Mouse (Mus musculus) adrenal gland, adult 2 months (tissue): ENCODE data around the gene Elmod3. TPM values are rescaled to one million over a fixed set of nuclear protein-coding genes. Genes with fewer than 3 reads are reported as not detected.
A peak's percentile ranks its signal among the peaks of the same experiment; 100 is the strongest.

Experiments used
- DNase-seq: peaks from one replicate; pipeline ENCODE4 v3.0.0; 2021
- long read RNA-seq: library from polyadenylated mRNA; stranded (forward); transcript quantifications from one replicate; pipeline ENCODE4 v2.0.0, GENCODE M21; 2021
- polyA plus RNA-seq: library from polyadenylated mRNA; depleted of rRNA; stranded (reverse); fragments of >200 nt; gene quantifications from 2 replicates; pipeline ENCODE4 v1.2.3, GENCODE M21; 2012; rRNA removed
- total RNA-seq, 2 experiments: library from RNA; stranded (reverse); gene quantifications; 2 replicates each; pipeline ENCODE4 v1.2.3; 2021

The Elmod3 gene
- 10 to 100 TPM; 12.9 to 25.6 TPM for total RNA-seq
- 25.5 and 29.3 TPM in 2 replicates for polyA plus RNA-seq
- long read RNA-seq, transcript Elmod3-201 (12 exons, 2,122 nt) = major isoform, 11 of 16 reads
- long read RNA-seq, partial matches to known transcripts = 2 of 16 reads
- long read RNA-seq, other reads (novel, unspliced or antisense) = 2 of 16 reads

DNA sequence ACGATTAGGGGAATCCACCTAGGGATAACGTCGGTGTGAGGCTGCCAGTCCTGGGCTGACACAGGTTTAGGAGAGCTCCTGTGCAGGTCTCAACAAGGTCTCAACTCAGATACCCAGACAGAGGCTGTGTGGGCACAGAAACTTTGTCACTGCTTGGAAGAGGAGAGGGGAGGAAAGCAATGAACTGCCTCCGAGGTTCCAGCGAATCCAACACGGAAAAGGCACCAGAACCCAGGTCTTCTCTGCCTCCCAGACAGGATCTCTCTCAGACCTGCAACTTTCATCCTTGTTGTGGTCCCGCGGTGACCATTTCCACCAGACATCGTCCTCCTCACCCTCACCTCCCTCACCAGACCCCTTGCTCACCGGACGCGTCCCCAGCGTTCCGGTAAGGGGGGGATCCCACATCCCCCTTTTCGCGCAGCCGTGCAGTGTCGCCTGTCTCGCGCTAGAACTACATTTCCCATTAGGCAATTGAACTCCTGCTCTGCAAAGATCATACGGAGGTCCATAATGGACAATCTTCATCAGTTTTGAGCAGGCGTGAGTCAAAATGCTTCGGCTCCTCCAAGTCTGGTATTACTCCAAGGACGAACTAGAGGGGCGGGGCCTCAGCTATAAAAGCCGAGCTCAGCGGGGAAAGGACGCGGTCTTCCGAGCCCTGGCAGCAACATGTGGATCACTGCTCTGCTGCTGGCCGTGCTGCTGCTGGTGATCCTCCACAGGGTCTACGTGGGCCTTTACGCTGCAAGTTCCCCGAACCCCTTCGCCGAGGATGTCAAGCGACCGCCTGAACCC lies at the start of gene Elmod3, which contains the start of gene Retsat:
Elmod3 (minus strand) TSS at position 458 of the 798 bp plus-strand sequence.
Retsat (plus strand) TSS at position 520 of the 798 bp plus-strand sequence.
- DNase-seq = peak; percentile 97

DNA sequence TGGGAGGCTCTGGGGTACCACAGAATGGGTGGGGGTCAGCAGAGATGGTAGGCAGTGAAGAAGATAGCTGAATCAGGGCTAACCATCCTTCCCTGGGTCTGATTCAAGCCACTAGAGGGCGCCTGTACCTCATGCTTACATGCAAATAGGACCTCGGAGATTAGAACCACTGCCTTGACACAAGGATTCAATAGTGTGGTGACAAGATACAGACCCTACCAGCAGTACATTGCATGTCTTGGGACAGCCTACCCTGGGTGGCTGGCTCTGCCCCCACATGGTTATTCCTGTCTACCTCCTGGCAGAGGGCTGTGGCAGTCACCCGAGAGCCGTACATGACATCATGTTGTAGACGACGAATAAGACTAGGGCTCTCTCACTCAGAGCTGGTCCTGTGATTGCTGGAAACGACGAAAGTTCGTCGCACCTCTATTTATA lies 49.2 kb upstream of the Elmod3 start:
- peak; percentile 69 for DNase-seq

DNA sequence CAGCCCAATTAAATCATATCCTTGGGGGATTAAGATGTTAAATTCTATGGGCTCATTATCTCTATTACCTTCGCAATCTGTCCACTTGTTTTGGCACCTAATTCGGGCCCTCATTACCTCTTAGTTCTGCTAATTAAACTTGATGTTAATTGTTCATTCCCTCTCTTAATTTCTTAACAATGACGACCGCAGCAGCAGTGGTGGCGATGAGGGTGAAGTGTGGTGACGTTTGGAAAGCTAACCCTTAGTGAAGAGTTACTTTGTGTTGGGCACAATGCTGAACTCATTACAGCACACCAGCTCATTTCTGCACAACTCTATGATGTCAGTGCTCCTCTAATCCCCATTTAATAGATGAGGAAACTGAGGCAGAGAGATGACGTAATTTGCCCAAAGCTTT lies 47.2 kb upstream of the Elmod3 start:
- DNase-seq = no peak

DNA sequence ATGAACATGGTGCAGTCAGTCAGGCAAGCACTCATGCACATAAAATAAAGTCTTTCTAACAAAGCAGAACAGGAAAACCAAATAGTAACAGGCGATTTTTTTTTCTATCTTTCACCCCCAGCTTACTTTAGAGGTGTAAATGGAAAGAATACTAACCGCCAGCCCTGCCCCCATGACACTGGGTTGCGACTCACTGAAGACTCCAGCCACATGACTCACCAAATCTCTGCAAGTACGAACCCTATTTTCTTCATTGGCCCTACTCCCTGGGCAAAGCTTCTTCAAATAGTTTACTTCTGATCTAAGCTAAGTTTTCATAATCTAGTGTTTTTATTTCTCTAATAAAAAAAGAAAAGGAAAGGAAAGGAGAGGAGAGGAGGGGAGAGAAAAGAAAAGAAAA lies 46.4 kb upstream of the Elmod3 start:
- DNase-seq = no peak

DNA sequence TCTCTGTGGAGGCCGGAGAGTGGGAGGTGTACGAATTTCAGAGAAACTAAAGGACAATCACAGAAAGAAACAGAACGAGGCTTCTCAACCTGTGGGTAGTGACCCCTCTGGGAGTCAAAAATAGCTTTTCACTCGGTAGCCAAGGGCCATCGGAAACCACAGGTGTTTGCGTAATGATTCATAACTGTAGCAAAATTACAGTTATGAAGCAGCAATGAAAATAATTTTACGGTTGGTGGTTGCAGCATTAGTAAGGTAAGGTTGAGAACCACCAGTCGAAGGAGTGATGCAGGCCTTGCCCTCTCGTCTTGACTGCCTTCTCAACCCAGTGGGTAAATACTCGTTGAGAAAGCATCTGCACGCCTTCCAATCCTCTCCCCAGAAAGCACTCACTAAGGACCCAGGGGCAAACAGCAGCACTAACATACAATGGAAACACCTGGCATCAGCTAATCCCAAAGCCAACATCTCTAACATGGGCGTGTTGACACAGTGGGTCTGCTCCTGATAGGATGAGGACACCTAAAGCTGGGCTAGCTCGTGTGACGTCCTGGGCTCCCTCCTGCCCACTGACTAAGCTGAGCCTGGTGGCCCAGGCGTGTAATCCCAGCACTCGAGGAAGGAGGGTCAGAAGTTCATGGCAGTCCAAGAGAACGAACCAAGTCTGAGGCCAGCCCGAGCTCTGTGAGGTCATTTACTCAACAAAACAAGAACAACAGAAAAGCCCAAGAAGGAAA lies 43.2 kb upstream of the Elmod3 start:
- no peak for DNase-seq

DNA sequence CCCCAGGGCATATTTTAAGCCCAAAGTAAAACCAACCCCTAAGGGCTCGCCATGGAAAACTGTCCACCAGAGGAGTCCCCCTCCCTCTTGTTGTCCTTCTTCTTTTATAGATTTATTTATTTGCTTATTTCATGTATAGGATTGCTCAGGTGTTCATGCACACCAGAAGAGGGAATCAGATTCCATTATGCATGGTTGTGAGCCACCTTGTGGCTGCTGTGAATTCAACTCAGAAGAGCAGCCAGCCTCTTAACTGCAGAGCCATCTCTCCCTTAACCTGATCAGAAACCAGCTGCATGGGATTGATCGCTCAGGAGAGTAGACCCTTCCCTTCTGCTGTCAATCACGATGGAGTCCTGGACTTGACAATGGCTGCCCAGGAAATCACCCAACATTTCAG lies 38.7 kb upstream of the Elmod3 start:
- DNase-seq = no peak

DNA sequence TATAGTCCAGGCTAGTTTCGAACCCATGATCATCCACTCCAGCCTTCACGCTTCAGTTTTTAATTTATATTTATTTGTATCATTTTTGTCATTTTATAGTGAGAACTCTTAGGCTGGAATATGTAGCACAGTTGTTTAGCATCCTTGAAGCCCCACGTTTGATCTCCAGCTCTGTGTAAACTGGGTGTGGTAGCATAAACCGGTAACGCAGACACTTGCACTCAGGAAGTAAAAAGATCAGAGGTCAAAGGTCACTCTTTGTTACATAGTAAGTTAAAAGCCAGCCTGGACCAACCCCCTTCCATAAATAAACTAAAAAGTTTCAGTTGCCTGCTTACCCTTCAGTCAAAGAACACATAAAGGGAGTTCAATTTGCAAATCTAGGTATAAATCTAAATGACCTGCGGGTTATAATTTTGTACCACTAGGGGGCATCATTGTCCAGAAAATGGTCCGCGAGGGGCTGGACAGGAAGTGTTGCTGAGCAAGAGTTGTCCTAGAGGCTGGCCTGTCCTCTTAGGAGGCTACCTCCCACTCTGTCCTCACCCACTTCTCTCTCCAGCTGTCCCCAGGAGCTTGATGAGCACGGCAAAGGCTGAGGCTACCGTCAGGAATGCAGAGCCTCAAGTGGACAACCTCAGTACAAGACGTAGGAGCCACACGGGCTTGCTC lies 37.7 kb upstream of the Elmod3 start:
- peak; percentile 71 for DNase-seq

DNA sequence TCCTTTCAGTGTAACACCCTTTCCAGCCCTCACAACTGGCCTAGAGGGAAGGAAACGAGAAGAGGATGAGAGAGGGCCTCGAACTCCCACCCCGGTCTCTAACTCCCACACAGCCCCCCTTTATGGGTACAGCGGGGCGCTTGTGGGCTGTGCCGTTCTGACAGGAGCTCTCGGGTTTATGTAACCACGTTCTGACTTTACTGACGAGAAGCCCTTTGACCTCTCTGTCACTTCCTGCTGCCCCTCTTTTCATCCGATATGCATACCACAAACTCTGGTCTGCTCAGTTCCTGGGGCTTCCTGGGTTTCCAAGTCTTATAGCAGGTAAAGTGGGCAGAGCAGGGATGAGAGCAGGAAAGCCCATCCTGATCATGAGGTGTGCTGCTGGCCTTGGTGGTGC lies 36.1 kb upstream of the Elmod3 start:
- no peak for DNase-seq

DNA sequence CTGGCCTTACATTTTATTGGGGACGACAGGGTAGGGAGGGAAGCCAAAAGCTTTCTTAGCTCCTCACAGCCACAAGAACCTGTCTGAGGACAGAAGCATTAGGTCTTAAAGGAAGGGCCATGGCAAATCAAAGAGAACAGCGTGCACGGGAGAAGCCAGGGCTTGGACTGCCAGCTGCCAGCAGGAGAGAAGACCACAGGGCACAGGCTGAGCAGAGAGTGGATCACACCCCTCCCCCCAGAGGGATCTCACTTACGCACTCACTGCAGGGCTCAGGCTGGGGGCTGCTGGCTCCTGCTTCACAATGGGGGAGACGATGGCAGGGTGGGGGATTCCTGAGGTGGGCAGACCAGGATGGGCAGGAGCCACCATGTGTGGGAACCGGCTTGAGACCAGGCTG lies 33.5 kb upstream of the Elmod3 start:
- no peak for DNase-seq

DNA sequence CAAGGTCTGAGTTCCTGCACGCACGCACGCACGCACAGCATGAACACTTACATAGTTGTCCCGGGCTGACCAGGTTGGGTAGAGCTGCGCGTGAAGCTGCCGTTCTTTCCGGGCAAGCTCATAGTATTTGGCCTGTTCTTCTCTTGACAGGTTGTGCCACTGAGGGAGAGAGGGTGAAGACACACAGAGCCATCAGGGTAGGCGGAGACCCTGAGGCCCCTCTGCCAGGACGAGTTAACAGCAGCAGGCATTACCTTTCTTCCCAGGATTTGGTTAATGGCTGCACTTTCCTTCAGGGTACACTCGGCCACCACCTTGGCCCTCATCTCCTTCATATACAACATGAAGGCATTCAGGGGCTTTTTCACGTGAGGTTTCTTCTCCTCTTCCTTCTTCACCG lies 32.7 kb upstream of the Elmod3 start:
- no peak for DNase-seq

DNA sequence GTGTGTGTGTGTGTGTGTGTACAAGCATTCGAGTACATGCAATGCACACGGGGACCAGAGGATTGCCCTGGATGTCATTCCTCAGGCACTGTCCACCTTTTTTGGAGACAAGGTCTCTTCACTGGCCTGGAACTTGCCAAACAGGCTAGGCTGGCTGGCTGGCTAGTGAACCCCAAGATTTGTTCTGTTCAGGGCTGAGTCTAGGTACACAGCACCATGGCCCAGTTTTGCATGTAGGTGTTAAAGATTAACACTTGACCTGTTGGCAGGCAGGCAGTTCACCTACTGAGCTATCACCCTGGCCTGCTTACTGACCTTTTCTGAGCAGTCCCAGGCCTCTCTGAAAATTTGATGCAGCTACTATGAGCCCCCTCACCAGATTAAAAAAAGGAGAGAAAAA lies 32.2 kb upstream of the Elmod3 start:
- DNase-seq = no peak

DNA sequence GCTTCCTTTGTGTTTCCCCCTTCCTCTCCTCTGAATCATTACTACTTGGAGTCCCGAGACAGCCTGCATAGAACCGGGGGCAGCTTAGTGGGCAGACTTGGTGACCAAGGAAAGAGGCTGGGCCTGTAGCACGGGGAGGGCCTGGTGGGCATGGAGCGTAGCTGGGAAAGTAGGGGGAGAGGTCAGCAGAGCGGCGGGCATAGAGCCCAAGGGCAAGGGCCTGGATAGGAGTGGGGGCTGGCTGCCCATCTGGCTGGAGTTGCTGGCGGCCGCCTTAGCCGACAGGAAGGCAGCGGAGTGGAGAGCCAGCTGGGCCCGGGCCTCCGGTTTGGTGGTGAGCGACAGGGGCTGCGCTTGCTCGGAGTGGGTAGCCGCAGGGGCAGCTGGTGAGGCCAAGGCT lies 29.1 kb upstream of the Elmod3 start:
- DNase-seq = no peak

DNA sequence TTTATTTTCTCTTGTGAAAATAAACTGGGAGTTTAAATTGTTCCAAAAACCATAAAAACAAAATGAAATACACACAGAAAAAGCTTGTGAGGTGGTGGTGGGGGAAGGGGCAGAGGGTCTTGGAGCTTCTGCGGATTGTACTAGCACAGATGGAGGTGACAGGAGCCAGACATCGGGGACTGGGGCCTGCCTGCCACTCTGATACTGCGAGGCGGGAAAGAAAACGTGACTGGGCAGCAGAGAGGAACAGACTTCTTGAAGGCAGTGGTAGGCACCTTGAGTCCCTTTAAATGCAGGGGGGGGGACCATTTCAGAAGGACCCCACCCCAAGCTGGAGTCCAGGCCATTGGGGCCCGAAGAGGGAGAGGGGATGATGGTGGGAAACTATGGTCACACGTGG lies 28.2 kb upstream of the Elmod3 start:
- no peak for DNase-seq

DNA sequence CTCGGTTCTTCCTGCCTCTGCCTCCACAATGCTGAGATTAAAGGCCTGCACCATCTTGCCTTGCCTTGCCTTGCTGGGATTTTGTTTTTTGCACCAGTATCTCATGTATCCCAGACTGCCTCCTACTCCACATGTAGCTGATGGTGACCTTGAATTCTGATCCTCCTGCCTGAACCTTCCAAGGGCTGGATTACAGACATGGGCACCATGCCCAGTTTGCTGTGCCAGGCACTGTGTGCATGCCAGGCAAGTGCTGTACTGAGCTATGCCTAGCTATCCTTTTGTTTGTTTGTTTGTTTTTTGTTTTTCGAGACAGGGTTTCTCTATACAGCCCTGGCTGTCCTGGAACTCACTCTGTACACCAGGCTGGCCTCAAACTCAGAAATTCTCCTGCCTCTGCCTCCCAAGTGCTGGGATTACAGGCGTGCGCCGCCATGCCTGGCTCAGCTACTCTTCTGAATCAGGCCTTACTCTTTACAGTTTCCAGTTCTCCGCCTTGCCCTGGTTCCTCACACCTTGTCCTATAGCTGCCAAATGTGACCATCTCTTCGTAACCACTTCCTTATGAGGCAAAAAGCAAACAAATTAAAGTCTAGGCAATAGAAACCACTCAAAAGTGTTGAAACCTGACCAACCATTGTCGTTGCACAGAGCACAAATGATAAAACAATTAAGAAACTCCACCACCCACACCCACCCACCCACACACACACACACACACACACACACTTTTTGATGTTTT lies 25.6 kb upstream of the Elmod3 start:
- DNase-seq = peak; percentile 87

DNA sequence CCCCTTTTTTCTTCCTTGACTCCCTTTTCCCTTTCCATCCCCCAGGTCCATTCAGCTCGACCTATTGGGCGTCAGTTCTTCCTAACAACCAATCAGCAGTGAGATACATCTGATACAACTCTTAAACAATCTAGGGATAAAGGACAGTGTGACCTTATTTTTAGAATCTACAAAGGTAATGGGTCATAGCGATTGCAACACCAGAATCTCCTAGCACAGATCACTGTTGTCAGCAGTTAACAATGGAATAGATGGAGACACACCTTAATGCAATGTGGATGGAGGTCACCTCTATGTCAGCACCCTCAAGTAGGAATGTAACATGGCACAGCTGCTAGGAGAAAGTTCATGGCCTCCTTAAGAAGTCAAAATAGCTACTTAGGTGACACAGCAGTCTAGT lies 24.7 kb upstream of the Elmod3 start:
- DNase-seq = no peak

DNA sequence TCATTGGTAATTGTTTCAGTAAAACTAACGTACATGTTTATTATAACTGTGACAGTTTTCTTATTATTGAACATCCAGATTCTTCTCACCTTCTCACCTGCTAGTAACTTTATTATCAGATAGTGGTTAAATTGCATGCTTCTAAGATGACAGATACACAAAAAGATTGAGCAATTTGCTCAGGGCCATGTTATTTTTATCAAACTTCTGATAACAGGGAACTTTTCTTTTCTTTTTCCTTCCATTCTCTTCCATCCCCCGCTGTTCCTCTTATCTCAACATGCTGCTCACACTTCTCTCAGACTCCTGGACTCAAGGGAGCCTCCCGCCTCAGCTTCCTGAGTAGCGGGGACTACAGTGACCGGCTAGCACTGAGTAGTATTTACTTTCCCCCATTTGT lies 22.7 kb upstream of the Elmod3 start:
- no peak for DNase-seq

DNA sequence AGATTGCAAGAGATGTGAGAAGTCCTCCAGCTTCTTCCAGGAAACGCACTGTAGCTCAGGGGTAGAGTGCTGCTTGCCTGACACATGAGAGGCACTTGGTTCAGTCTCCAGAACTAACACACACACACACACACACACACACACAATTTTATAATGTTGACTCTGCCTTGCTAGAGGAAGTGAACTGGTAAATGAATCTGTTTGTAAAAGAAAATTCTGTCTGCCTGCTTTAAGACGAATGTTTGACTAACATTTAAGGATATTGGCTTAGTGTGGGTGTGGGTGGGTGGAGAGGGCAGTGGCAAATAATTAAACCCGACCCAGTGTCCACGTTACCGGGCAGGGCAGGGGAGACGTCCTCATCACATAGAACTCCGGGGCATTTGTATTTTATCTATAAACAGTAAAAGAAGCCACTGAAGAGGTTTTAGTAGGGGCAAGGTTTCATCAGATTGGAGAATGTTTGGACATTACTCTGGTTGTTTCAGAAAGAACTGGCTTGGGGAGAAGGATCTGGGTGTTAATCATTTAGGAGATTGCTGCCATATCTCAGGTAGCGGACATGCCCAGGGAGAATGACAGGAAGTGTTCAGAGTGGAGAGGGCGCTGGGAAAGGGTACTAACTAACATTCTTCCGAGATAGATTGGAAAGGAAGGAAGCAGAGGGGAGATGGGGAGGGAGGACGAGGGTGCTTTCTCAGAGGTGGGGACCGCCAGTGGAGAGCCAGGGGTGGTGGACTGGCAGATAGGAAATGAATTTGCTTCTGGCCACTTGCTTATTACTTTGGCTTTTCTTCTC lies 21.7 kb upstream of the Elmod3 start:
- no peak for DNase-seq

DNA sequence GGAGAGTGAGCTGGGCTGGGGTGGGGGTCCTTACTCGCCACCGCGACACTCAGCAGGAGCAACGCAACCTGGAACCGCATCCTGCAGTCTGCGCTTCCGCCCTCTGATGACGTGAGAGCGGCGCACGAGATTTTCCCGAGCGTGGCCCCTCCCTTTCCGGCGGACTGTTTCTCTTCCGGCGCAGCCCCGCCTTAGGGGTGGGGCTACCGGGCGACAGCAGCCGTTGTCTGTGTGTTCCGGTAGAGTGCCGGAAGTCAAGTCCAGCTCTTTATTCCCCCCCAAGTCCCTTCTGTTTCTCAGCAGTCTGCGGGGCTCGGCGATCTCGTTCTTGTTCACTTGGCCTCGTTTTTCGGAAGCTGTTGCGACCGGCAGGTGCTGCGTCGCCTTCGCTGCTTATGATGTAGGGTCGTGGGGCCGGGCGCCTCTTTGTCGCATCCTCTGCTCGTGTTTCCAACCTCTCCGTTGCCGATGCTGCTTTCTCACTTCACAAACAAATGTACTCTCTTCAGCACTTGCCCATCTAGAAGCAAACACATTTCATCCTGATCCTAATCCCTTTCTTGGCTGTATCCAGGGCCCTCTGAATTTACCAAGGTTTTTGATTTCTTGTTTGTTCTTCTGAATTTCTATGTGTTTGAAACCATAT lies 18.6 kb upstream of the Elmod3 start, which contains the start of gene Tgoln1:
Tgoln1 (minus strand) TSS at position 358 of the 646 bp plus-strand sequence.
- peak; percentile 96 for DNase-seq

DNA sequence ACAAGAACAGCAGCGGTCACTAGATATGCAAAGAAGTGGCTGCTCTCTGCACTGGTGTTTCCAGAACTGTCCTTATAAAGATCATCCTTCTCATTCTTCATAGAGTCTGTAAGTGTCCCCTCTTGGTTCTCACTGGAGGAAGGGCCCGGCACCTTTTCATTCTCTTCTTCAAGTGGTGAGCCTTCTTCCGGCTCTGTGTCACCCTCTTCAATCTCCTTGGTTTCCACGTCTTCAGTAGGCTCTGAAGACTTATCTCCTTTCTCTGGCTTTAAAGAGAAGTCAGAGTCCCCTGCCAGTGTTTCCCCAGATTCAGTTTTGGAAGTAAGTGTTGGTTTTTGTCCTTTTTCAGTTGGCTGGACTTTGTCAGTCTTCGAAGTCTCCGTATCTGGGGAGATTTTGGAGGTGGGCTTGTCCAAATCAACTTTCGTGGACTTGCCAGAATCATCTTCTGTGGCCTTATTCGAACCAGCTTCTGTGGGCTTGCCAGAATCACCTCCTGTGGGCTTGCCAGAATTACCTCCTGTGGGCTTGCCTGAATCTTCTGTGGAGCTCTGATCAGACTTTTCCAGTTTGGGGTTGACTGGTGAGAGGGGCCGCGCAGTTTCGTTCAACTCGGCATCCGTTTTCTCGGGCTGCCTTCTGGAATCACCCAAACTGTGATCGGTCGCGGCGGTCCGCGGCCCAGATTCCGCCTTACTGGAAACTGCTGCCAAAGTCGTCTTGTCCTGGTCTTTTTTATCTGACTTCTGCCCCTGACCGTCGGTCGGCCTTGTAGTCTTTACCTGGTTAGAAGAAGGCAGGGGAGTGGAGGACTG lies 17.6 kb upstream of the Elmod3 start:
- DNase-seq = no peak
